Mouse (Mus musculus) left cerebral cortex, adult 9 months (tissue): ENCODE measurements around the gene M1ap.
A peak's percentile ranks its signal among the peaks of the same experiment; 100 is the strongest.

Experiments used
- DNase-seq, 2 experiments: peaks; one replicate each; pipeline ENCODE4 v3.0.0; 2022; ENCODE audit warnings: low spot score in 2 of 2

The M1ap gene

GRCm38 (mm10) chr6:83070247-83070310 is 123.4 kb downstream of the M1ap start, which contains the start of gene Tlx2:
Gene Tlx2, minus strand, starts transcription at chr6:83070293.
- DNase-seq = no peak

- no peak for DNase-seq
These were observed 123.9 kb downstream of the M1ap start for GRCm38 (mm10) chr6:83070311-83071219.

DNA sequence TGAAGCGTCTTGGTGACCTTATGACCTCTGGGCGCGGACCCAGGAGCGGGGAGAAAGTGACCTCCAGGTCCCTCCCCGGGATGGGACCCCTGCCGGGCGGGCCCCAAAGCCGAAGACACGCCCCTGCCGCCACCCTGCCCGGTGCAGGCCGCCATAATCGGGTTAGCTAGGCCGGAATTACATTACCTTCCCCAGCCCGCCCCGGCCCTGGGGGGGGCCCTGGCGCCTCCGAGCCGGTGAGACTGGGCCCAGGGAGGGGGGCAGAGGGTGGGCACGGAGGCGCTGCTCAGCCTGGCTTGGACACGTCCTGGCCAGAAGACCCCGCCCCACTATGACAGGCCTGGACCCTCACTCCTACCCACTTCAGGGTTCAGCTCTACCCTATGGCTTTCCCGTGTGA is 124.5 kb downstream of the M1ap start:
- no peak for DNase-seq

DNA sequence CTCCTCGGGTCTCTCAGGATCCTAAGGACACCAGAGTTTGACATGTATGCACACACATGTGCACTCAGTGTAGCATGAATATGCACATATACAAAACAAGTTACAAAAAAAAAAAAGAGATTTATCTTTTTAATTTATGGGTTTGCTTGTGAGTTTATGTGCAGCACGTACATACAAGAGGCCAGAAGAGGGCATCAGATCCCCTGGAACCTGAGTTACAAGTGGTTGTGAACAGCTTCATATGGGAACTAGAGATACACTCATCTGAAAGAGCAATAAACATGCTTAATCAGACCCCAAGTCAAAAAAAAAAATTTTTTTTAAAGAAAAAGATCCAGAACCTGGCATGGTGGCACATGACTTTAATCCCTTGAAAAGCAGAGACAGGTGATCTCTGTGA is 128.3 kb downstream of the M1ap start:
- DNase-seq = no peak

DNA sequence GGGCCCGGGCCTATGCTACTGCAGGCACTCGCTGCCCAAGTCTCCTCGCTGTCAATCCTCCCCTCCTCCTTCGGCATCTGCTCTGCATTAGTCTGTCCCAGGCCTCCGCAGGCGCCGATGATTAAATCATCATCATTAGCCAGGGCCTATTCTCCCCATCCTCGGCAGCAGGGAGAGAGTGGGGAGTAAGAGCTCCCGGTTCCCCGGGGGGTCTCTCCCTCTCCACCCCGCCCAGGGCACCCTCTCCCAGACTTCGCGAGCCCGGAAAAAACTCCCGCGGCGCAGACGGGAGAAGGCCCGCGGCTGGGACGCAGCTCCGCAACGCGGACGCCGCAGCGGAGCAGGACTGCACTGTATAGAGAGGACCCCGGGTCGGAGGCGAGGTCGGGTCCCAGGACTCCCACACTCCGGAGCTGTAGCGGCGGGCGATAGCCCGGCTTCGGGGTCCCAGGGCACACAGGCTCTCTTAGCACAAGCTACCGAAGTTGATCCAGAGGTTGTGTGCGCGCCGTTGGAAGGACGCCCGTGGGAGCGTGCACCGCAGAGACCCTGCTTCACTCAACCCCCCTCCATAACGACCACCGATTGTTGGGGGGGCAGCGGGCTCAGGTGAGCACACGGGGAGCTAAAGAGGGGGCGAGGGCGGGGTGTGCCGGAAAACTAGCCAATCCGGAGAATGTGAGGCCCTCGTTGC is 131.1 kb downstream of the M1ap start, which contains the start of gene Pcgf1:
TSS of gene Pcgf1 (plus strand) at position 240 of the 694 bp plus-strand sequence.
- DNase-seq = peak in 1 of 2 experiments; percentile 49

GRCm38 (mm10) chr6:83078324-83078858 is 131.7 kb downstream of the M1ap start:
- DNase-seq = peak; percentile 93 to 99
